Mouse (Mus musculus) G1E (cell line): Measurements from ENCODE around the gene Trem3. TPM values are rescaled to one million over a fixed set of nuclear protein-coding genes. Genes with fewer than 3 reads are reported as not detected.

Experiments
- ATAC-seq: 2 replicates; pipeline ENCODE4 v1.8.0; 2016; ENCODE audit warnings: mild to moderate bottlenecking; ENCODE audit not compliant: insufficient number of reproducible peaks, poor library complexity, low FRiP score, severe bottlenecking; ENCODE audit errors: extremely low read depth
- DNase-seq: peaks from one replicate; pipeline ENCODE4 v3.0.0; 2012; ENCODE audit warnings: low spot score
- H3K27me3 ChIP-seq: 2 replicates; pipeline ENCODE4 v1.6.1; 2012; ENCODE audit warnings: mild to moderate bottlenecking, low read length, inconsistent platforms; ENCODE audit not compliant: insufficient read depth
- H3K36me3 ChIP-seq: replicated peaks from 2 replicates; pipeline ENCODE3; 2012; ENCODE audit warnings: mild to moderate bottlenecking, inconsistent platforms
- H3K4me1 ChIP-seq: 2 replicates; pipeline ENCODE4 v1.6.1; 2012; ENCODE audit warnings: low read depth, low read length, inconsistent platforms, mixed read lengths; ENCODE audit not compliant: insufficient read depth
- H3K4me3 ChIP-seq: 2 replicates; pipeline ENCODE4 v1.5.1; 2012; ENCODE audit warnings: low read depth, mild to moderate bottlenecking, inconsistent platforms, low read length, moderate library complexity, mixed read lengths
- H3K9me3 ChIP-seq: replicated peaks from 2 replicates; pipeline ENCODE4 v1.6.1; 2012; ENCODE audit warnings: inconsistent platforms
- CTCF ChIP-seq: IDR thresholded peaks from 2 replicates; pipeline ENCODE4 v1.5.1; 2012; ENCODE audit warnings: low read depth, low read length, inconsistent platforms, mixed read lengths
- GATA1 ChIP-seq: IDR thresholded peaks from 2 replicates; pipeline ENCODE4 v1.6.1; 2012; ENCODE audit warnings: borderline replicate concordance, low read length, inconsistent platforms, mixed read lengths
- GATA2 ChIP-seq: IDR thresholded peaks from 2 replicates; pipeline ENCODE4 v1.6.1; 2012; ENCODE audit warnings: low read depth, low read length, inconsistent platforms, borderline replicate concordance
- POLR2AphosphoS5 ChIP-seq: IDR thresholded peaks from 2 replicates; pipeline ENCODE4 v1.6.1; 2012; ENCODE audit warnings: low read depth, low read length, inconsistent platforms; ENCODE audit not compliant: insufficient replicate concordance
- TAL1 ChIP-seq: conservative IDR thresholded peaks from 2 replicates; pipeline ENCODE4 v1.6.1; 2012; ENCODE audit warnings: low read depth, low read length, inconsistent platforms, mixed read lengths
- polyA plus RNA-seq: library from polyadenylated mRNA; stranded (reverse); fragments of >175 nt; gene quantifications from 2 replicates; pipeline ENCODE4 v1.2.3, GENCODE M21; 2012
- total RNA-seq, 2 experiments: library from RNA; stranded (forward) in 1 of 2; stranded (reverse) in 1 of 2; fragments of 200-1000 nt in 1 of 2; fragments of >200 nt in 1 of 2; fragmentation: Nextera tagmentation in 1 of 2; gene quantifications; 2 replicates each; pipeline ENCODE4 v1.2.3; 2014 to 2017

The Trem3 gene
- total RNA-seq (2014; fragmentation: Nextera tagmentation) (not detected in 2 replicates), total RNA-seq (2017) (not detected in 2 replicates), polyA plus RNA-seq (not detected in 2 replicates)

GRCm38 (mm10) chr17:48247221-48247928 lies at the start of gene Trem3:
Trem3 (plus strand) TSS chr17:48247777.
- no peak for DNase-seq
- no peak for ATAC-seq
- Histone ChIP-seq H3K9me3 (no peaks in the 10 kb centered on the region), H3K36me3 (peaks cover 45% of the 10 kb centered on the region), H3K4me1 (peaks cover 5% of the 10 kb centered on the region), H3K4me3 (no peak within 1 kb of the TSS), H3K27me3 (no peaks in the 10 kb centered on the region)
- no peak for TF ChIP-seq POLR2AphosphoS5
- TF ChIP-seq GATA1: no peak

- ATAC-seq: no peak
- H3K9me3 ChIP-seq: peaks cover 35% of the 10 kb centered on the region
- DNase-seq: no peak
- TF ChIP-seq POLR2AphosphoS5: no peak
- no peak for TF ChIP-seq CTCF
- TF ChIP-seq GATA2: no peak
- TF ChIP-seq TAL1: no peak
- no peak for TF ChIP-seq GATA1
- H3K36me3 ChIP-seq: no peaks in the 10 kb centered on the region
- no peaks in the 10 kb centered on the region for H3K27me3 ChIP-seq
- no peaks in the 10 kb centered on the region for H3K4me1 ChIP-seq
- H3K4me3 ChIP-seq: no peak overlapping the region
Measured at GRCm38 (mm10) chr17:48203086-48203485, 44.5 kb upstream of the Trem3 start.

GRCm38 (mm10) chr17:48212596-48212995 lies 35.0 kb upstream of the Trem3 start:
- no peaks in the 10 kb centered on the region for H3K27me3 ChIP-seq
- H3K4me3 ChIP-seq: no peak overlapping the region
- H3K4me1 ChIP-seq: no peaks in the 10 kb centered on the region
- no peaks in the 10 kb centered on the region for H3K36me3 ChIP-seq
- DNase-seq (no peak), ATAC-seq (no peak)
- TF ChIP-seq TAL1 (no peak), CTCF (no peak), GATA2 (no peak), POLR2AphosphoS5 (no peak), GATA1 (no peak)
- peaks cover 3% of the 10 kb centered on the region for H3K9me3 ChIP-seq

GRCm38 (mm10) chr17:48213511-48213910 lies 34.1 kb upstream of the Trem3 start:
- Histone ChIP-seq H3K4me1 (no peaks in the 10 kb centered on the region), H3K4me3 (no peak overlapping the region), H3K27me3 (no peaks in the 10 kb centered on the region), H3K9me3 (peaks cover 3% of the 10 kb centered on the region), H3K36me3 (no peaks in the 10 kb centered on the region)
- TF ChIP-seq TAL1: no peak
- no peak for TF ChIP-seq GATA1
- no peak for TF ChIP-seq GATA2
- TF ChIP-seq CTCF: no peak
- no peak for TF ChIP-seq POLR2AphosphoS5
- no peak for ATAC-seq
- DNase-seq: no peak

- no peak overlapping the region for H3K4me3 ChIP-seq
- TF ChIP-seq GATA2 (no peak), GATA1 (no peak), TAL1 (no peak), CTCF (no peak), POLR2AphosphoS5 (no peak)
- H3K27me3 ChIP-seq: no peaks in the 10 kb centered on the region
- peaks cover 3% of the 10 kb centered on the region for H3K9me3 ChIP-seq
- no peaks in the 10 kb centered on the region for H3K36me3 ChIP-seq
- no peaks in the 10 kb centered on the region for H3K4me1 ChIP-seq
- DNase-seq (no peak), ATAC-seq (no peak)
Measured at GRCm38 (mm10) chr17:48215429-48215828, 32.1 kb upstream of the Trem3 start.

GRCm38 (mm10) chr17:48230680-48231079 lies 16.9 kb upstream of the Trem3 start:
- no peak for DNase-seq
- TF ChIP-seq POLR2AphosphoS5: no peak
- no peak for TF ChIP-seq CTCF
- TF ChIP-seq TAL1: no peak
- TF ChIP-seq GATA2: no peak
- TF ChIP-seq GATA1: no peak
- peaks cover 12% of the 10 kb centered on the region; the same call in 1 of the 2 replicates for H3K27me3 ChIP-seq
- ATAC-seq: no peak
- H3K4me3 ChIP-seq: no peak overlapping the region
- no peaks in the 10 kb centered on the region for H3K36me3 ChIP-seq
- H3K9me3 ChIP-seq: no peaks in the 10 kb centered on the region
- no peaks in the 10 kb centered on the region for H3K4me1 ChIP-seq
